Mouse (Mus musculus) retina, embryonic 14.5 days (tissue): ENCODE measurements at regions not wholly inside any gene's neighbourhood (a gene's known extent, or its start where the extent isn't known, plus 50 kb on each side); places are given as distances from the start of the nearest gene placed in this dataset.
"Not testable (repeated sequence)": the region's sequence is repeated elsewhere in the genome, so short reads cannot be mapped to it uniquely, and the experiment has no call there.

Source experiments
- DNase-seq: peaks from one replicate; pipeline ENCODE4 v3.0.0-alpha.2; 2015; ENCODE audit warnings: low spot score

- DNase-seq = not testable (repeated sequence)
Observed at GRCm38 (mm10) chr8:118209301-118209700, 74.2 kb upstream of the Cdh13 start.

GRCm38 (mm10) chr8:118190866-118191265 lies 92.7 kb upstream of the Cdh13 start:
- no peak for DNase-seq

GRCm38 (mm10) chr8:118189226-118189625 lies 94.3 kb upstream of the Cdh13 start:
- peak; percentile 54 for DNase-seq

- peak; percentile 15 for DNase-seq
Observed at GRCm38 (mm10) chr8:118169001-118169413, 114.5 kb upstream of the Cdh13 start.

GRCm38 (mm10) chr8:118162171-118162570 lies 121.4 kb upstream of the Cdh13 start:
- DNase-seq = no peak

- DNase-seq = no peak
Observed at GRCm38 (mm10) chr8:118147359-118148205, 136.0 kb upstream of the Cdh13 start.

GRCm38 (mm10) chr8:118144546-118144945 lies 139.0 kb upstream of the Cdh13 start:
- peak; percentile 33 for DNase-seq

GRCm38 (mm10) chr8:118142311-118142710 lies 141.2 kb upstream of the Cdh13 start:
- no peak for DNase-seq

- DNase-seq = no peak
Observed at GRCm38 (mm10) chr8:118139928-118140327, 143.6 kb upstream of the Cdh13 start.

- DNase-seq = no peak
Observed at GRCm38 (mm10) chr8:118137846-118138245, 145.7 kb upstream of the Cdh13 start.

GRCm38 (mm10) chr8:118124993-118125392 lies 158.5 kb upstream of the Cdh13 start:
- DNase-seq = no peak

GRCm38 (mm10) chr8:118114253-118114652 lies 169.3 kb upstream of the Cdh13 start:
- DNase-seq = no peak

GRCm38 (mm10) chr8:118104464-118105050 lies 179.0 kb upstream of the Cdh13 start:
- DNase-seq = peak; percentile 54

GRCm38 (mm10) chr8:118101346-118101745 lies 182.2 kb upstream of the Cdh13 start:
- DNase-seq = peak; percentile 73

- DNase-seq = no peak
Observed at GRCm38 (mm10) chr8:118062736-118063135, 220.8 kb upstream of the Cdh13 start.

- DNase-seq = no peak
Observed at GRCm38 (mm10) chr8:118056781-118057180, 226.8 kb upstream of the Cdh13 start.

GRCm38 (mm10) chr8:118055536-118055935 lies 228.0 kb upstream of the Cdh13 start:
- DNase-seq = no peak

- DNase-seq = no peak
Observed at GRCm38 (mm10) chr8:118050386-118050785, 233.1 kb upstream of the Cdh13 start.

GRCm38 (mm10) chr8:118042253-118042860 lies 240.6 kb upstream of the Mphosph6 start:
- DNase-seq = no peak

GRCm38 (mm10) chr8:118041253-118041652 lies 239.5 kb upstream of the Mphosph6 start:
- no peak for DNase-seq

- DNase-seq = no peak
Observed at GRCm38 (mm10) chr8:118037801-118038200, 236.1 kb upstream of the Mphosph6 start.

- DNase-seq = peak; percentile 42
Observed at GRCm38 (mm10) chr8:118034051-118034450, 232.3 kb upstream of the Mphosph6 start.

GRCm38 (mm10) chr8:118031406-118031805 lies 229.7 kb upstream of the Mphosph6 start:
- DNase-seq = no peak
